Mouse (Mus musculus) lung, postnatal 0 days (tissue): Measurements from ENCODE around the gene Cd47. TPM values are rescaled to one million over a fixed set of nuclear protein-coding genes. Genes with fewer than 3 reads are reported as not detected.

Source experiments
- ATAC-seq: fragments of 200-750 bp; cut with Nextera tagmentation; 2 replicates; pipeline ENCODE4 v1.8.0; 2017; ENCODE audit warnings: moderate library complexity
- DNase-seq: peaks from one replicate; pipeline ENCODE4 v3.0.0-alpha.2; 2016; ENCODE audit warnings: low spot score
- H3K27ac ChIP-seq: fragments of 300-500 bp; sonication (generic); 2 replicates; pipeline ENCODE4 v1.5.1; 2014; ENCODE audit warnings: antibody characterized with exemption, mild to moderate bottlenecking, low read length, mixed read lengths
- H3K27me3 ChIP-seq: fragments of 300-500 bp; sonication (generic); replicated peaks from 2 replicates; pipeline ENCODE4 v1.6.1; 2014; ENCODE audit warnings: low read length, mixed read lengths; ENCODE audit not compliant: insufficient read depth
- H3K36me3 ChIP-seq: fragments of 300-500 bp; sonication (generic); 2 replicates; pipeline ENCODE4 v1.6.1; 2014; ENCODE audit warnings: low read length, mixed read lengths; ENCODE audit not compliant: insufficient read depth
- H3K4me1 ChIP-seq: fragments of 300-500 bp; sonication (generic); 2 replicates; pipeline ENCODE4 v1.6.1; 2014; ENCODE audit warnings: antibody characterized with exemption, low read depth, low read length, mixed read lengths; ENCODE audit not compliant: insufficient read depth
- H3K4me2 ChIP-seq: fragments of 300-500 bp; sonication (generic); replicated peaks from 2 replicates; pipeline ENCODE4 v1.6.1; 2014; ENCODE audit warnings: low read depth, mild to moderate bottlenecking, low read length, moderate library complexity, mixed read lengths
- H3K4me3 ChIP-seq: fragments of 300-500 bp; sonication (generic); 2 replicates; pipeline ENCODE4 v1.5.1; 2014; ENCODE audit warnings: low read depth, low read length
- H3K9ac ChIP-seq: fragments of 300-500 bp; sonication (generic); replicated peaks from 2 replicates; pipeline ENCODE4 v1.6.1; 2014; ENCODE audit warnings: low read depth, mild to moderate bottlenecking
- H3K9me3 ChIP-seq: fragments of 300-500 bp; sonication (generic); 2 replicates; pipeline ENCODE4 v1.6.1; 2016; ENCODE audit warnings: low read length, mixed read lengths
- CTCF ChIP-seq: IDR thresholded peaks from 2 replicates; pipeline ENCODE4 v1.5.1; 2016; ENCODE audit warnings: antibody characterized with exemption, mild to moderate bottlenecking
- EP300 ChIP-seq: IDR thresholded peaks from 2 replicates; pipeline ENCODE4 v1.6.1; 2016; ENCODE audit warnings: antibody characterized with exemption, mild to moderate bottlenecking, control low read depth
- WGBS: fragments of 180-500 bp; shearing (Covaris S2); extraction: QIAGEN DNeasy Blood & Tissue Kit; methylation state at CpG from one replicate; pipeline ENCODE4 v1.1.7; 2014; 5-methylcytosine and 5-hydroxymethylcytosine counted together
- polyA plus RNA-seq: library from polyadenylated mRNA; unstranded; fragments of >200 nt; fragmentation: Nextera tagmentation; extraction: Ambion mirVana; gene quantifications from 2 replicates; pipeline ENCODE4 v1.2.1, GENCODE M21; 2015

Cd47 gene
- polyA plus RNA-seq, 1 experiment from 2014 or later: 219 TPM

- Histone ChIP-seq H3K36me3 (no peaks in the 10 kb centered on the region), H3K4me3 (peak overlapping the region; percentile 94), H3K27ac (peak overlapping the region; percentile 72), H3K9ac (no peak overlapping the region), H3K4me2 (peak overlapping the region; percentile 70), H3K27me3 (no peaks in the 10 kb centered on the region), H3K9me3 (no peaks in the 10 kb centered on the region), H3K4me1 (peaks cover 11% of the 10 kb centered on the region; the same call in 1 of the 2 replicates)
- DNase-seq (peak; percentile 23), ATAC-seq (no peak)
- WGBS: 32% methylated on average over 9 of the region's 9 CpGs
- no peak for TF ChIP-seq EP300
- TF ChIP-seq CTCF: no peak
These were observed 58.0 kb downstream of the Cd47 start for GRCm38 (mm10) chr16:49858161-49858906.

DNA sequence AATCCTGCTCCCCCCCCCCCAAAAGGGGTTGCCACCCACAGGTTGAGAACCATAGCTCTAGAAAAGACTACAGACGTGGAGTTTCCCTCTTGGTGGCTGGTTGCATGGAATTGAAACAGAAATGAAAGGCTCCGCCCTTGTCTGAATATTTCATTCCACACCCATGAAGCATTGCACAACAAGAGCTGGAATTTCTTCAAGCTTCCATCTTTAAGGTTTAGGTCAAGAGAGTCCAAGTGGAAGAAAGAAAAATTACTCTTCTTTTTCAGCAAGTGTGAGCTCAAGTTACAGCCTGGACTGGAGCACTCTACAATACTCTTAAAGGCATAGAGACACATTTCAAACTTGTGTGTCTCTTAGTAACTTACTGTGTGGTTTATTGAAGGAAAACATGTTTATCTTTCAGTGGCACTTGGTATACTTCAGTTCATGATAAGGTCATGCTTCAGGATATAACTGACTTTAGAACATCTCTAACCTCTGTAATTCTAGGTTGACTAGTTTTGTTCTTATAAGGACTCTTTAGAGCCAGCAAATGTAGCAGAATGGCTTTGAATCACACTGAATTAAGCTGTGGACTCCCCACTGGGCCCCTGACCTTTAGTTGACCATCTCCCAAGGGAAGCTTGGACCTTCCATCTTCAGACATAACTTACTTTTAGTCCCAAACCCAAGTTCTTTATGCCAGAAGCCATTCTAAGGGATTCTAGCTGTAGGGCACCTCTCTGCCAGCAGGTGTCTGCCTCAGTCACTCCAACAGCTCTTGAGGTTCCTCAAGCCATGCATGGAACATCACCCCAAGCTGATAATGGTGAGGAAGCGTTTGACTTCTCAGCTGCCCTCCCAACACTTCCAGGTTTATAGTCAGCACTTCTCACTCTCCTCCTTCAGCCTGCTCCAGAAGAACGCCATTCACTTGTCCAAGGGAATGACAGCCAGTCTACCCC lies 58.8 kb downstream of the Cd47 start:
- H3K4me1 ChIP-seq: peaks cover 11% of the 10 kb centered on the region; the same call in 1 of the 2 replicates
- H3K27me3 ChIP-seq: no peaks in the 10 kb centered on the region
- peak overlapping the region; percentile 70 for H3K4me2 ChIP-seq
- WGBS: 50% methylated on average over 4 of the region's 4 CpGs
- no peaks in the 10 kb centered on the region for H3K36me3 ChIP-seq
- peak overlapping the region; percentile 94 for H3K4me3 ChIP-seq
- TF ChIP-seq EP300 (peak; percentile 90), CTCF (peak; percentile 47)
- ATAC-seq (peak; percentile 21), DNase-seq (peak; percentile 95)
- no peak overlapping the region for H3K9ac ChIP-seq
- H3K9me3 ChIP-seq: no peaks in the 10 kb centered on the region
- H3K27ac ChIP-seq: peak overlapping the region; percentile 72

GRCm38 (mm10) chr16:49861986-49862385 lies 61.7 kb downstream of the Cd47 start:
- TF ChIP-seq EP300: no peak
- no peak for TF ChIP-seq CTCF
- DNase-seq: no peak
- WGBS: 97% methylated on average over 1 of the region's 1 CpGs

GRCm38 (mm10) chr16:49866617-49867016 lies 66.3 kb downstream of the Cd47 start:
- no peak overlapping the region for H3K4me3 ChIP-seq
- ATAC-seq: no peak
- H3K9ac ChIP-seq: no peak overlapping the region
- TF ChIP-seq EP300 (no peak), CTCF (no peak)
- peaks cover 7% of the 10 kb centered on the region for H3K36me3 ChIP-seq
- peaks cover 2% of the 10 kb centered on the region; the same call in 1 of the 2 replicates for H3K4me1 ChIP-seq
- DNase-seq: peak; percentile 48
- 64% methylated on average over 2 of the region's 2 CpGs for WGBS
- no peaks in the 10 kb centered on the region for H3K9me3 ChIP-seq
- H3K27me3 ChIP-seq: no peaks in the 10 kb centered on the region
- no peak overlapping the region for H3K4me2 ChIP-seq
- no peak overlapping the region for H3K27ac ChIP-seq

More at GRCm38 (mm10) chr16:49861986-49862385, 61.7 kb downstream of the Cd47 start:
- Histone ChIP-seq H3K4me1 (peaks cover 11% of the 10 kb centered on the region; the same call in 1 of the 2 replicates), H3K4me2 (no peak overlapping the region), H3K9ac (no peak overlapping the region), H3K4me3 (no peak overlapping the region), H3K27ac (no peak overlapping the region), H3K9me3 (no peaks in the 10 kb centered on the region), H3K27me3 (no peaks in the 10 kb centered on the region), H3K36me3 (no peaks in the 10 kb centered on the region)
- ATAC-seq: no peak

DNA sequence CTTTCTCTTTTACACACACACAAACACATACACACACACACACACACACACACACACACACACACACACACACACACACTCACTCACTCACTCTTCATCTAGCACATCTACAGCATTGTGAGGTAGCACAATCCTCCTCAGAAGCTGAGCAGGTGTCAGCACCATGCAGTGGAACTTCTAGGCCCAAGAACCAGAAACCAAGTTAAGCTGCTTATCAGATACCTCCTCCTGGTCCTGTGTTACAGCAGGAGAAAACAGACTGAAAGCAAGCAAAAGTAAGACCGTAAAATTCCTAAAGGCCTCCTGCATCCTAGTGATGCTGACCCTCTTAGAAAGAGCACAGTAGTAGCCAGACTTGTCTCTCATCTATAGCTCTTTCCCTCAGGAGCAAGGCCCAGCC lies 67.9 kb downstream of the Cd47 start:
- DNase-seq (no peak), ATAC-seq (no peak)
- no peaks in the 10 kb centered on the region for H3K4me1 ChIP-seq
- no peak overlapping the region for H3K4me2 ChIP-seq
- no peak for TF ChIP-seq CTCF
- TF ChIP-seq EP300: no peak
- 100% methylated on average over 1 of the region's 1 CpGs for WGBS
- no peak overlapping the region for H3K4me3 ChIP-seq
- peaks cover 7% of the 10 kb centered on the region for H3K36me3 ChIP-seq
- no peaks in the 10 kb centered on the region for H3K9me3 ChIP-seq
- H3K27ac ChIP-seq: no peak overlapping the region
- no peaks in the 10 kb centered on the region for H3K27me3 ChIP-seq
- no peak overlapping the region for H3K9ac ChIP-seq

GRCm38 (mm10) chr16:49873918-49874317 lies 73.6 kb downstream of the Cd47 start:
- WGBS: 33% methylated on average over 2 of the region's 2 CpGs
- Histone ChIP-seq H3K4me2 (no peak overlapping the region), H3K36me3 (peaks cover 3% of the 10 kb centered on the region), H3K27me3 (no peaks in the 10 kb centered on the region), H3K27ac (no peak overlapping the region), H3K4me1 (no peaks in the 10 kb centered on the region; the same call in 1 of the 2 replicates), H3K9me3 (no peaks in the 10 kb centered on the region), H3K4me3 (no peak overlapping the region), H3K9ac (no peak overlapping the region)
- peak; percentile 30; the same call in 1 of the 2 replicates for ATAC-seq
- no peak for TF ChIP-seq CTCF
- peak; percentile 85 for TF ChIP-seq EP300
- DNase-seq: peak; percentile 34
